Mouse (Mus musculus): ENCODE measurements around the gene Pcp4. TPM values are rescaled to one million over a fixed set of nuclear protein-coding genes. Genes with fewer than 3 reads are reported as not detected.

Pcp4 gene
- polyA plus RNA-seq, 1 experiment = 0.18 TPM

GRCm38 (mm10) chr16:96533710-96534109, 66.3 kb downstream of the Pcp4 start:
- H3K4me3 ChIP-seq (ENCODE audit: insufficient read depth, poor library complexity, severe bottlenecking) = no peak overlapping the region
- no peaks in the 10 kb centered on the region for H3K79me2 ChIP-seq (ENCODE audit: control insufficient read depth, insufficient read depth)
- no peaks in the 10 kb centered on the region for H3K36me3 ChIP-seq (ENCODE audit: control insufficient read depth, insufficient read depth)
- TF ChIP-seq CEBPB (IDR thresholded peaks at IDR 0.05; ENCODE audit: low read depth) (no peak), MYOD1 (IDR thresholded peaks at IDR 0.05; ENCODE audit: control insufficient read depth, insufficient read length, low read depth) (no peak), CTCF (IDR thresholded peaks at IDR 0.05; ENCODE audit: control insufficient read depth, insufficient read depth, insufficient read length) (no peak), MAX (IDR thresholded peaks at IDR 0.05) (no peak), FOSL1 (IDR thresholded peaks at IDR 0.05; ENCODE audit: insufficient read depth, low read length, poor library complexity, severe bottlenecking) (no peak), MYOG (IDR thresholded peaks at IDR 0.05; ENCODE audit: control insufficient read depth, extremely low read depth, insufficient read length) (no peak), USF1 (IDR thresholded peaks at IDR 0.05; ENCODE audit: low read depth) (no peak)
- no peak overlapping the region for H3ac ChIP-seq (ENCODE audit: control insufficient read depth, insufficient read length, low read depth)
- peaks cover 17% of the 10 kb centered on the region for H3K27me3 ChIP-seq (ENCODE audit: control insufficient read depth, insufficient read depth, insufficient read length)
- no peaks in the 10 kb centered on the region for H3K79me3 ChIP-seq (ENCODE audit: low read depth)

GRCm38 (mm10) chr16:96535271-96535670, 67.9 kb downstream of the Pcp4 start:
- TF ChIP-seq USF1 (IDR thresholded peaks at IDR 0.05; ENCODE audit: low read depth) (no peak), CTCF (IDR thresholded peaks at IDR 0.05; ENCODE audit: control insufficient read depth, insufficient read depth, insufficient read length) (no peak), FOSL1 (IDR thresholded peaks at IDR 0.05; ENCODE audit: insufficient read depth, low read length, poor library complexity, severe bottlenecking) (no peak), CEBPB (IDR thresholded peaks at IDR 0.05; ENCODE audit: low read depth) (no peak), MAX (IDR thresholded peaks at IDR 0.05) (no peak), MYOG (IDR thresholded peaks at IDR 0.05; ENCODE audit: control insufficient read depth, extremely low read depth, insufficient read length) (no peak)
- no peaks in the 10 kb centered on the region for H3K79me3 ChIP-seq (ENCODE audit: low read depth)
- H3ac ChIP-seq (ENCODE audit: control insufficient read depth, insufficient read length, low read depth) = no peak overlapping the region
- no peaks in the 10 kb centered on the region for H3K79me2 ChIP-seq (ENCODE audit: control insufficient read depth, insufficient read depth)
- H3K27me3 ChIP-seq (ENCODE audit: control insufficient read depth, insufficient read depth, insufficient read length) = peaks cover 17% of the 10 kb centered on the region
- H3K4me3 ChIP-seq (ENCODE audit: insufficient read depth, poor library complexity, severe bottlenecking) = no peak overlapping the region
- H3K36me3 ChIP-seq (ENCODE audit: control insufficient read depth, insufficient read depth) = no peaks in the 10 kb centered on the region

GRCm38 (mm10) chr16:96536426-96536825, 69.0 kb downstream of the Pcp4 start:
- no peaks in the 10 kb centered on the region for H3K36me3 ChIP-seq (ENCODE audit: control insufficient read depth, insufficient read depth)
- no peaks in the 10 kb centered on the region for H3K79me3 ChIP-seq (ENCODE audit: low read depth)
- H3K27me3 ChIP-seq (ENCODE audit: control insufficient read depth, insufficient read depth, insufficient read length) = peaks cover 9% of the 10 kb centered on the region
- H3K79me2 ChIP-seq (ENCODE audit: control insufficient read depth, insufficient read depth) = no peaks in the 10 kb centered on the region
- TF ChIP-seq USF1 (IDR thresholded peaks at IDR 0.05; ENCODE audit: low read depth) (no peak), MAX (IDR thresholded peaks at IDR 0.05) (no peak), FOSL1 (IDR thresholded peaks at IDR 0.05; ENCODE audit: insufficient read depth, low read length, poor library complexity, severe bottlenecking) (no peak), MYOG (IDR thresholded peaks at IDR 0.05; ENCODE audit: control insufficient read depth, extremely low read depth, insufficient read length) (no peak), CTCF (IDR thresholded peaks at IDR 0.05; ENCODE audit: control insufficient read depth, insufficient read depth, insufficient read length) (no peak), MYOD1 (IDR thresholded peaks at IDR 0.05; ENCODE audit: control insufficient read depth, insufficient read length, low read depth) (no peak), CEBPB (IDR thresholded peaks at IDR 0.05; ENCODE audit: low read depth) (no peak)
- H3K4me3 ChIP-seq (ENCODE audit: insufficient read depth, poor library complexity, severe bottlenecking) = no peak overlapping the region
- H3ac ChIP-seq (ENCODE audit: control insufficient read depth, insufficient read length, low read depth) = no peak overlapping the region

DNA sequence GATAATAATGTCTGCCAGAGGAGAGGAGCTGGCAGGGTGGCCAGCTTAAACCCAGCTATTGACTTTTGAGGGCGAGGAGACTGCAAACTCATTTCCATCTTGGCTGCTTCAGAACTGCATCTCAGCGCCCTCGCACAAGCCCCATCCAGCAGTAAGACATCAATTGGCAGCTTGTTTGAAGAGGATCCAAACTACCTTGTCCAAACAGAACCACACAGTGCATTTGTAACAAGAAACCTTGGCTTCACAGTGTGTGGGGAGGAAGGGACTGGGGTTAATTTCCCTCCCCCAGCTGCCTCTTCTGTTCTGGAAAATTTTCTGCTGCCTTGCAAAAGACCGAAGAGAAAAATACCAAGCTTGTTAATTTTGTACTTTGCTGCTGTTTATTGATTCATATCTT, 71.7 kb downstream of the Pcp4 start:
- no peak for TF ChIP-seq FOSL1 (IDR thresholded peaks at IDR 0.05; ENCODE audit: insufficient read depth, low read length, poor library complexity, severe bottlenecking)
- TF ChIP-seq MYOG (IDR thresholded peaks at IDR 0.05; ENCODE audit: control insufficient read depth, extremely low read depth, insufficient read length) = no peak
- TF ChIP-seq CTCF (IDR thresholded peaks at IDR 0.05; ENCODE audit: control insufficient read depth, insufficient read depth, insufficient read length) = no peak
- TF ChIP-seq USF1 (IDR thresholded peaks at IDR 0.05; ENCODE audit: low read depth) = no peak
- no peak for TF ChIP-seq CEBPB (IDR thresholded peaks at IDR 0.05; ENCODE audit: low read depth)
- TF ChIP-seq MAX (IDR thresholded peaks at IDR 0.05) = no peak
- TF ChIP-seq MYOD1 (IDR thresholded peaks at IDR 0.05; ENCODE audit: control insufficient read depth, insufficient read length, low read depth) = no peak
- Histone ChIP-seq H3K79me2 (ENCODE audit: control insufficient read depth, insufficient read depth) (no peaks in the 10 kb centered on the region), H3K36me3 (ENCODE audit: control insufficient read depth, insufficient read depth) (no peaks in the 10 kb centered on the region), H3K79me3 (ENCODE audit: low read depth) (no peaks in the 10 kb centered on the region), H3ac (ENCODE audit: control insufficient read depth, insufficient read length, low read depth) (no peak overlapping the region), H3K4me3 (ENCODE audit: insufficient read depth, poor library complexity, severe bottlenecking) (no peak overlapping the region), H3K27me3 (ENCODE audit: control insufficient read depth, insufficient read depth, insufficient read length) (no peaks in the 10 kb centered on the region)

DNA sequence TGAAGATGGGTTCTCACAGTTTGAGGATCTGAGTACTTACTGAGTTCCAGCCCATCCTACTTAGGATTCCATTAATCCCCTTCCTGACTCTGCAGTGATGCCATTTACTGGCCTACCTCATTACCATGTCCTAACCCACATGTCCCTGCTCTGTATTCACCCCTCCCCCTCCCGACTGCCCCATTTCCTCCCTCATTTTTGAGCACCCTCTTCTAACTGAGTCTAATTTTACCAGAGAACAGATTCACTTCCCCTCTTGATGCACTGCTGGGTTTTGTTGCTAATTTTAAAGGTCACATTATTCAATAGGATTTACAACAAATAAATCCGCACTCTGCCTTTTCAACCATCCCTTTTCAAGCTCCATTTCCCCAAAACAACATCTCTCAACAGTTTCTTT, 73.7 kb downstream of the Pcp4 start:
- Histone ChIP-seq H3K4me3 (ENCODE audit: insufficient read depth, poor library complexity, severe bottlenecking) (no peak overlapping the region), H3K27me3 (ENCODE audit: control insufficient read depth, insufficient read depth, insufficient read length) (no peaks in the 10 kb centered on the region), H3ac (ENCODE audit: control insufficient read depth, insufficient read length, low read depth) (no peak overlapping the region), H3K79me2 (ENCODE audit: control insufficient read depth, insufficient read depth) (no peaks in the 10 kb centered on the region), H3K79me3 (ENCODE audit: low read depth) (no peaks in the 10 kb centered on the region), H3K36me3 (ENCODE audit: control insufficient read depth, insufficient read depth) (no peaks in the 10 kb centered on the region)
- TF ChIP-seq MYOD1 (IDR thresholded peaks at IDR 0.05; ENCODE audit: control insufficient read depth, insufficient read length, low read depth) (no peak), CTCF (IDR thresholded peaks at IDR 0.05; ENCODE audit: control insufficient read depth, insufficient read depth, insufficient read length) (no peak), MAX (IDR thresholded peaks at IDR 0.05) (no peak), CEBPB (IDR thresholded peaks at IDR 0.05; ENCODE audit: low read depth) (no peak), USF1 (IDR thresholded peaks at IDR 0.05; ENCODE audit: low read depth) (no peak), FOSL1 (IDR thresholded peaks at IDR 0.05; ENCODE audit: insufficient read depth, low read length, poor library complexity, severe bottlenecking) (no peak), MYOG (IDR thresholded peaks at IDR 0.05; ENCODE audit: control insufficient read depth, extremely low read depth, insufficient read length) (no peak)

DNA sequence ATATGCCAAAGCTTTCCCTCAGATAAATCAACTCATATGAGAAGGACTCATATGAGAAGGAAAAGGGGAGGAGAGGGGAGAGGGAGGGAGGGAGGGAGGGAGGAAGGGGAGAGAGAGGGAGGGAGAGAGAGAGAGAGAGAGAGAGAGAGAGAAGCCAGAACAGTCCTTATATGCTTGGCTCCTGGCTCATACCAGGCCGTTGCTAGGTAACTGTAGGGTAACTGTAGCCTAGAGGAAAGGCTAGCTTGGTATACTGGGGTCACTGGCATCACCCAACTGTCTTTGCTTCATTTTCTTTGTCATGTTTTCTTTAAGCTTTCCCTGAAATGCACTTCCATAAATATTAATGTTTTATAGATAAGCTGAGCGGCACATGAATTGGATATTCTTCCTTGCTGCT, 85.3 kb downstream of the Pcp4 start:
- Histone ChIP-seq H3ac (ENCODE audit: control insufficient read depth, insufficient read length, low read depth) (no peak overlapping the region), H3K79me2 (ENCODE audit: control insufficient read depth, insufficient read depth) (no peaks in the 10 kb centered on the region), H3K36me3 (ENCODE audit: control insufficient read depth, insufficient read depth) (no peaks in the 10 kb centered on the region), H3K79me3 (ENCODE audit: low read depth) (no peaks in the 10 kb centered on the region), H3K4me3 (ENCODE audit: insufficient read depth, poor library complexity, severe bottlenecking) (no peak overlapping the region), H3K27me3 (ENCODE audit: control insufficient read depth, insufficient read depth, insufficient read length) (no peaks in the 10 kb centered on the region)
- no peak for TF ChIP-seq USF1 (IDR thresholded peaks at IDR 0.05; ENCODE audit: low read depth)
- no peak for TF ChIP-seq MAX (IDR thresholded peaks at IDR 0.05)
- no peak for TF ChIP-seq CEBPB (IDR thresholded peaks at IDR 0.05; ENCODE audit: low read depth)
- TF ChIP-seq MYOG (IDR thresholded peaks at IDR 0.05; ENCODE audit: control insufficient read depth, extremely low read depth, insufficient read length) = no peak
- TF ChIP-seq FOSL1 (IDR thresholded peaks at IDR 0.05; ENCODE audit: insufficient read depth, low read length, poor library complexity, severe bottlenecking) = no peak
